Mouse (Mus musculus): ENCODE measurements at regions not wholly inside any gene's neighbourhood (a gene's known extent, or its start where the extent isn't known, plus 50 kb on each side); places are given as distances from the start of the nearest gene placed in this dataset.

DNA sequence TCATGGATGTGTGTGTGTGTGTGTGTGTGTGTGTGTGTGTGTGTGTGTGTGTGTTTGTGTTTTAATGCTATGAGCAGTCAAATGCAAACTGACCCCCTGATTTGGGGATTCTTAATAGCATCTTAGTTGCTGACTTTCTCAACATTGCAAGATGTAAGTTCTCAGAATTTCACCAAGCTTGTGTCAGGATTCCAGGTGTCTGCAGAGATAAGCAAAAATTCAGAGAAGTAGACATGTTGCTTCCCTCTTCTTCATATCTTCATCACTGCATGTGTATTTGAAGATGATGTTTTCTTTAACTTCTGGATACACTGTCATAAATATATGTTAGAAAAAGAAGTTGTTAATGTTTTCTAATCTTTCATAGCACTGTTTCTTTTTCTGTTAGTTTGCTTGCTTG lies 383.0 kb upstream of the Cobl start:
- Histone ChIP-seq H3K9ac (ENCODE audit: insufficient read depth, low read depth, low read length, poor library complexity, severe bottlenecking) (no peak overlapping the region), H3K9me3 (ENCODE audit: control insufficient read depth, insufficient read depth, low read depth, low read length) (no peaks in the 10 kb centered on the region), H3K27ac (ENCODE audit: insufficient read depth, low read depth, low read length, poor library complexity, severe bottlenecking) (no peak overlapping the region), H3K4me3 (ENCODE audit: insufficient read depth in 1 of 2, low read depth in 1 of 2, low read length in 2 of 2, poor library complexity in 1 of 2, severe bottlenecking in 1 of 2) (no peak overlapping the region), H3K4me1 (ENCODE audit: control insufficient read depth in 2 of 2, insufficient read depth in 2 of 2, low read length in 2 of 2, poor library complexity in 1 of 2) (no peaks in the 10 kb centered on the region), H3K36me3 (ENCODE audit: control insufficient read depth, insufficient read depth, low read length, poor library complexity, severe bottlenecking) (no peaks in the 10 kb centered on the region)
- in situ Hi-C loops (cut with MboI; ENCODE audit: low sequenced_read_pairs in 2 of 2, unreplicated experiment in 2 of 2) = no loop called here
- no peak for TF ChIP-seq MAFK (IDR thresholded peaks at IDR 0.05; ENCODE audit: insufficient read depth, low read depth, low read length)
- TF ChIP-seq ZNF384 (IDR thresholded peaks at IDR 0.05; ENCODE audit: low read depth, low read length) = no peak
- TF ChIP-seq HCFC1 (IDR thresholded peaks at IDR 0.05; ENCODE audit: borderline replicate concordance, insufficient read depth, low read length) = no peak
- TF ChIP-seq ZC3H11A (IDR thresholded peaks at IDR 0.05; ENCODE audit: borderline replicate concordance, low read depth, low read length) = no peak
- TF ChIP-seq CHD2 (IDR thresholded peaks at IDR 0.05; ENCODE audit: low read depth, low read length) = no peak
- DNase-seq (ENCODE audit: low read depth, low spot score) = no peak

DNA sequence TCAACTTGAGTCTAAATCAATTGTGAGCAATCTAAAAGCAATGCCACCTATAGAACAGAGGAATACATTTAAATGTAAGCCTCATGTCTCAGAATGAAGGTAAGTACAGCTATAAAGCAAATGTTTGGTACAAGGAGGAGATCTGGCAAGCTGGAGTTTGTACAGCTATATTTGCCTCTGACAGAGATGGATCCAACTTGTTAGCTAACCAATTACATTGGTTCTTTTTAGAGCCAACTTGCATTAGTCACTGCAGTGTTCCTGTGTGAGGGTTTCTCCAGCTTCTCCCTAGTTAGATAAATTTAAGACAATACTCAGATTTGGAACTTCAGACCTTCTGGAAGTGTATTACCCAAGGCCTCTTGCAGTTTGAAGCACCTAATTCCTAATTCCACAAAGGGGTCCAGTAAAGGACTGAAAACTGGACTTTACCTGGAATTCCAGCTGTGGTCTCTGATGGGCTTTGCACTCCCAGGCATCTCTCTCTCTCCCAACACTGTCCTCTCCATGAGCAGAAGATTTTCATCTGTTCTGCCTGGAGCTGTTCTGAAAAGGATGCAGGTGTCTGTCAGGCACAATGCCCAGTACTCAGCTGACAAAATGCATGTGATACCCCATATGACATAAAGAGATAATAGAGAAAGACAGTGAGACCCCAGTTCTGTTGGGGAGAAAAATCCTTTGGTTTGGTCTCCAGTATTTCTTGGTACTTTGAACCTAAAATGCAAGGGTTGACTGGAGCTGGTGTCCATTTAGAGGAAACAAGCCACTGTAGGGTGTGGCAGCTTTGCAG lies 379.1 kb upstream of the Cobl start:
- Histone ChIP-seq H3K4me1 (ENCODE audit: control insufficient read depth in 2 of 2, insufficient read depth in 2 of 2, low read length in 2 of 2, poor library complexity in 1 of 2) (no peaks in the 10 kb centered on the region), H3K9ac (ENCODE audit: insufficient read depth, low read depth, low read length, poor library complexity, severe bottlenecking) (no peak overlapping the region), H3K9me3 (ENCODE audit: control insufficient read depth, insufficient read depth, low read depth, low read length) (no peaks in the 10 kb centered on the region), H3K4me3 (ENCODE audit: insufficient read depth in 1 of 2, low read depth in 1 of 2, low read length in 2 of 2, poor library complexity in 1 of 2, severe bottlenecking in 1 of 2) (no peak overlapping the region), H3K36me3 (ENCODE audit: control insufficient read depth, insufficient read depth, low read length, poor library complexity, severe bottlenecking) (no peaks in the 10 kb centered on the region), H3K27ac (ENCODE audit: insufficient read depth, low read depth, low read length, poor library complexity, severe bottlenecking) (no peak overlapping the region)
- TF ChIP-seq ZNF384 (IDR thresholded peaks at IDR 0.05; ENCODE audit: low read depth, low read length) (no peak), ZC3H11A (IDR thresholded peaks at IDR 0.05; ENCODE audit: borderline replicate concordance, low read depth, low read length) (no peak), HCFC1 (IDR thresholded peaks at IDR 0.05; ENCODE audit: borderline replicate concordance, insufficient read depth, low read length) (no peak), MAFK (IDR thresholded peaks at IDR 0.05; ENCODE audit: insufficient read depth, low read depth, low read length) (no peak), CHD2 (IDR thresholded peaks at IDR 0.05; ENCODE audit: low read depth, low read length) (no peak)
- DNase-seq (ENCODE audit: low read depth, low spot score) = no peak
- in situ Hi-C loops (cut with MboI; ENCODE audit: low sequenced_read_pairs in 2 of 2, unreplicated experiment in 2 of 2) = no loop called here

DNA sequence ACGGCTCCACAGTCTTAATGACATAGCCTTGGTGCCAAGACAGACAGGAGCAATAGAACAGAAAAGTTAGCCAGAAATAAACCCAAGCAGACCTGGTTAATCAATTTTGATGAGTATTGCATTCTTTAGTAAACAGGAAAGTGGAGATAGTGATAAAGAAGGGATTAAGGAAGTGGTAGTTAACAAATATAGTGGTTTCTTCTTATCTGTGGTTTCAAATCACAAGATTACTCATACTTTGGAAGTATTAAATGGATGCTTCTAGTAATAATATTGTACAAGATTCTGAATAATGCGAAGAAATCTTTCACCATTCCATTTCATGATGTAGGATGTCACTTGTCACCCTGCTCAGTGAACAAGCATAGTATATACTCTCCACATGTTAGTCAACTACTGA lies 376.6 kb upstream of the Cobl start:
- in situ Hi-C loops (cut with MboI; ENCODE audit: low sequenced_read_pairs in 2 of 2, unreplicated experiment in 2 of 2) = no loop called here

GRCm38 (mm10) chr11:12837920-12838319 lies 373.2 kb upstream of the Cobl start:
- Histone ChIP-seq H3K4me1 (ENCODE audit: control insufficient read depth in 2 of 2, insufficient read depth in 2 of 2, low read length in 2 of 2, poor library complexity in 1 of 2) (no peaks in the 10 kb centered on the region), H3K27ac (ENCODE audit: insufficient read depth, low read depth, low read length, poor library complexity, severe bottlenecking) (no peak overlapping the region), H3K4me3 (ENCODE audit: insufficient read depth in 1 of 2, low read depth in 1 of 2, low read length in 2 of 2, poor library complexity in 1 of 2, severe bottlenecking in 1 of 2) (no peak overlapping the region), H3K9me3 (ENCODE audit: control insufficient read depth, insufficient read depth, low read depth, low read length) (no peaks in the 10 kb centered on the region), H3K36me3 (ENCODE audit: control insufficient read depth, insufficient read depth, low read length, poor library complexity, severe bottlenecking) (no peaks in the 10 kb centered on the region), H3K9ac (ENCODE audit: insufficient read depth, low read depth, low read length, poor library complexity, severe bottlenecking) (no peak overlapping the region)
- in situ Hi-C loops (cut with MboI; ENCODE audit: low sequenced_read_pairs in 2 of 2, unreplicated experiment in 2 of 2) = no loop called here
- no peak for DNase-seq (ENCODE audit: low read depth, low spot score)
- TF ChIP-seq CHD2 (IDR thresholded peaks at IDR 0.05; ENCODE audit: low read depth, low read length) (no peak), HCFC1 (IDR thresholded peaks at IDR 0.05; ENCODE audit: borderline replicate concordance, insufficient read depth, low read length) (no peak), ZC3H11A (IDR thresholded peaks at IDR 0.05; ENCODE audit: borderline replicate concordance, low read depth, low read length) (no peak), ZNF384 (IDR thresholded peaks at IDR 0.05; ENCODE audit: low read depth, low read length) (no peak), MAFK (IDR thresholded peaks at IDR 0.05; ENCODE audit: insufficient read depth, low read depth, low read length) (no peak)

More for the DNA sequence above, 376.6 kb upstream of the Cobl start:
- TF ChIP-seq CHD2 (IDR thresholded peaks at IDR 0.05; ENCODE audit: low read depth, low read length) = no peak
- Histone ChIP-seq H3K36me3 (ENCODE audit: control insufficient read depth, insufficient read depth, low read length, poor library complexity, severe bottlenecking) (no peaks in the 10 kb centered on the region), H3K4me1 (ENCODE audit: control insufficient read depth in 2 of 2, insufficient read depth in 2 of 2, low read length in 2 of 2, poor library complexity in 1 of 2) (no peaks in the 10 kb centered on the region), H3K9me3 (ENCODE audit: control insufficient read depth, insufficient read depth, low read depth, low read length) (no peaks in the 10 kb centered on the region), H3K27ac (ENCODE audit: insufficient read depth, low read depth, low read length, poor library complexity, severe bottlenecking) (no peak overlapping the region), H3K9ac (ENCODE audit: insufficient read depth, low read depth, low read length, poor library complexity, severe bottlenecking) (no peak overlapping the region), H3K4me3 (ENCODE audit: insufficient read depth in 1 of 2, low read depth in 1 of 2, low read length in 2 of 2, poor library complexity in 1 of 2, severe bottlenecking in 1 of 2) (no peak overlapping the region)
- no peak for DNase-seq (ENCODE audit: low read depth, low spot score)

- DNase-seq (ENCODE audit: low read depth, low spot score) = no peak
- no peak overlapping the region for H3K4me3 ChIP-seq (ENCODE audit: insufficient read depth in 1 of 2, low read depth in 1 of 2, low read length in 2 of 2, poor library complexity in 1 of 2, severe bottlenecking in 1 of 2)
- no peaks in the 10 kb centered on the region for H3K4me1 ChIP-seq (ENCODE audit: control insufficient read depth in 2 of 2, insufficient read depth in 2 of 2, low read length in 2 of 2, poor library complexity in 1 of 2)
- no peaks in the 10 kb centered on the region for H3K36me3 ChIP-seq (ENCODE audit: control insufficient read depth, insufficient read depth, low read length, poor library complexity, severe bottlenecking)
- no peak overlapping the region for H3K9ac ChIP-seq (ENCODE audit: insufficient read depth, low read depth, low read length, poor library complexity, severe bottlenecking)
- in situ Hi-C loops (cut with MboI; ENCODE audit: low sequenced_read_pairs in 2 of 2, unreplicated experiment in 2 of 2) = no loop called here
- TF ChIP-seq HCFC1 (IDR thresholded peaks at IDR 0.05; ENCODE audit: borderline replicate concordance, insufficient read depth, low read length) (no peak), ZC3H11A (IDR thresholded peaks at IDR 0.05; ENCODE audit: borderline replicate concordance, low read depth, low read length) (no peak), MAFK (IDR thresholded peaks at IDR 0.05; ENCODE audit: insufficient read depth, low read depth, low read length) (no peak), CHD2 (IDR thresholded peaks at IDR 0.05; ENCODE audit: low read depth, low read length) (no peak), ZNF384 (IDR thresholded peaks at IDR 0.05; ENCODE audit: low read depth, low read length) (no peak)
- no peak overlapping the region for H3K27ac ChIP-seq (ENCODE audit: insufficient read depth, low read depth, low read length, poor library complexity, severe bottlenecking)
- no peaks in the 10 kb centered on the region for H3K9me3 ChIP-seq (ENCODE audit: control insufficient read depth, insufficient read depth, low read depth, low read length)
These were observed 372.6 kb upstream of the Cobl start for GRCm38 (mm10) chr11:12837387-12837786.
